Mouse (Mus musculus): ENCODE measurements around the gene Ttn. TPM values are rescaled to one million over a fixed set of nuclear protein-coding genes. Genes with fewer than 3 reads are reported as not detected.

The Ttn gene
- polyA plus RNA-seq, 1 experiment from 2014 or later, result 0.22 TPM

Other genes starting within 250 kb of the Ttn start
- 4.8 and 6.1 TPM in 2 replicates for gene Ccdc141, start 188.1 kb upstream of the Ttn start, polyA plus RNA-seq (2015; fragmentation: Nextera tagmentation; extraction: Ambion mirVana)